Mouse (Mus musculus): ENCODE results near the gene Olfr303. TPM values are rescaled to one million over a fixed set of nuclear protein-coding genes. Genes with fewer than 3 reads are reported as not detected.
"Not testable (repeated sequence)": the region's sequence is repeated elsewhere in the genome, so short reads cannot be mapped to it uniquely, and the experiment has no call there.

Gene Olfr303
- not detected in 2 replicates for polyA plus RNA-seq (2014; fragmentation: Nextera tagmentation; extraction: Ambion mirVana)

GRCm38 (mm10) chr7:86397689-86398088, at the start of gene Olfr303:
TSS of gene Olfr303 (minus strand) at chr7:86397789.
- H3K4me2 ChIP-seq (ENCODE audit: low read depth), result no peak within 1 kb of the TSS
- no peak for DNase-seq (ENCODE audit: low spot score)
- no peak within 1 kb of the TSS for H3K9ac ChIP-seq (ENCODE audit: low read length)
- H3K27ac ChIP-seq (ENCODE audit: low read depth, low read length), result no peak within 1 kb of the TSS
- H3K4me1 ChIP-seq (ENCODE audit: control insufficient read depth, insufficient read depth, low read length), result no peaks in the 10 kb centered on the region
- H3K4me3 ChIP-seq (ENCODE audit: low read depth, low read length), result no peak within 1 kb of the TSS
- no peaks in the 10 kb centered on the region for H3K27me3 ChIP-seq (ENCODE audit: control insufficient read depth, insufficient read depth, low read length)
- no peak for ATAC-seq (ENCODE audit: insufficient read depth, low FRiP score, low TSS enrichment)
- H3K36me3 ChIP-seq (ENCODE audit: control insufficient read depth, insufficient read depth, low read length), result no peaks in the 10 kb centered on the region
- no peaks in the 10 kb centered on the region for H3K9me3 ChIP-seq (ENCODE audit: control insufficient read depth, low read length)

- no peaks in the 10 kb centered on the region for H3K27me3 ChIP-seq (ENCODE audit: control insufficient read depth, insufficient read depth, low read length)
- H3K27ac ChIP-seq (ENCODE audit: low read depth, low read length), result no peak within 1 kb of the TSS
- 92% methylated on average over 2 of the region's 2 CpGs for WGBS
- no peaks in the 10 kb centered on the region for H3K9me3 ChIP-seq (ENCODE audit: control insufficient read depth, low read length)
- H3K36me3 ChIP-seq (ENCODE audit: control insufficient read depth, insufficient read depth, low read length), result no peaks in the 10 kb centered on the region
- H3K4me2 ChIP-seq (ENCODE audit: low read depth), result no peak within 1 kb of the TSS
- no peak for ATAC-seq (ENCODE audit: insufficient read depth, low FRiP score, low TSS enrichment)
- DNase-seq (ENCODE audit: low spot score), result no peak
- H3K9ac ChIP-seq (ENCODE audit: low read length), result no peak within 1 kb of the TSS
- H3K4me3 ChIP-seq (ENCODE audit: low read depth, low read length), result no peak within 1 kb of the TSS
- H3K4me1 ChIP-seq (ENCODE audit: control insufficient read depth, insufficient read depth, low read length), result no peaks in the 10 kb centered on the region
Observed at GRCm38 (mm10) chr7:86403546-86403945, 6.0 kb upstream of the Olfr303 start, which contains the start of gene Olfr301. TSS of gene Olfr301 (plus strand) at chr7:86403846.

GRCm38 (mm10) chr7:86386558-86386957, 11.0 kb downstream of the Olfr303 start, which contains the start of gene Olfr304:
TSS of gene Olfr304 (minus strand) at chr7:86386658.
- no peak within 1 kb of the TSS for H3K4me3 ChIP-seq (ENCODE audit: low read depth, low read length)
- H3K27me3 ChIP-seq (ENCODE audit: control insufficient read depth, insufficient read depth, low read length), result no peaks in the 10 kb centered on the region
- H3K4me1 ChIP-seq (ENCODE audit: control insufficient read depth, insufficient read depth, low read length), result no peaks in the 10 kb centered on the region
- H3K27ac ChIP-seq (ENCODE audit: low read depth, low read length), result no peak within 1 kb of the TSS
- no peak for ATAC-seq (ENCODE audit: insufficient read depth, low FRiP score, low TSS enrichment)
- no peak within 1 kb of the TSS for H3K4me2 ChIP-seq (ENCODE audit: low read depth)
- H3K9ac ChIP-seq (ENCODE audit: low read length), result no peak within 1 kb of the TSS
- H3K9me3 ChIP-seq (ENCODE audit: control insufficient read depth, low read length), result no peaks in the 10 kb centered on the region
- no peaks in the 10 kb centered on the region for H3K36me3 ChIP-seq (ENCODE audit: control insufficient read depth, insufficient read depth, low read length)
- WGBS, result 76% methylated on average over 1 of the region's 1 CpGs
- no peak for DNase-seq (ENCODE audit: low spot score)

- 73% methylated on average over 3 of the region's 3 CpGs for WGBS
Observed at GRCm38 (mm10) chr7:86385769-86386168, 11.8 kb downstream of the Olfr303 start.

GRCm38 (mm10) chr7:86366828-86367227, 30.8 kb downstream of the Olfr303 start, which contains the start of gene Olfr305:
TSS of gene Olfr305 (minus strand) at chr7:86366928.
- no peaks in the 10 kb centered on the region for H3K4me1 ChIP-seq (ENCODE audit: control insufficient read depth, insufficient read depth, low read length)
- ATAC-seq (ENCODE audit: insufficient read depth, low FRiP score, low TSS enrichment) (no peak), DNase-seq (ENCODE audit: low spot score) (no peak)
- H3K4me2 ChIP-seq (ENCODE audit: low read depth), result no peak within 1 kb of the TSS
- WGBS, result 88% methylated on average over 1 of the region's 1 CpGs
- no peak within 1 kb of the TSS for H3K27ac ChIP-seq (ENCODE audit: low read depth, low read length)
- no peaks in the 10 kb centered on the region for H3K9me3 ChIP-seq (ENCODE audit: control insufficient read depth, low read length)
- no peaks in the 10 kb centered on the region for H3K27me3 ChIP-seq (ENCODE audit: control insufficient read depth, insufficient read depth, low read length)
- no peak within 1 kb of the TSS for H3K4me3 ChIP-seq (ENCODE audit: low read depth, low read length)
- H3K9ac ChIP-seq (ENCODE audit: low read length), result no peak within 1 kb of the TSS
- no peaks in the 10 kb centered on the region for H3K36me3 ChIP-seq (ENCODE audit: control insufficient read depth, insufficient read depth, low read length)

More at GRCm38 (mm10) chr7:86385769-86386168, 11.8 kb downstream of the Olfr303 start:
- Histone ChIP-seq H3K4me2 (ENCODE audit: low read depth) (no peak overlapping the region), H3K36me3 (ENCODE audit: control insufficient read depth, insufficient read depth, low read length) (no peaks in the 10 kb centered on the region), H3K4me3 (ENCODE audit: low read depth, low read length) (no peak overlapping the region), H3K4me1 (ENCODE audit: control insufficient read depth, insufficient read depth, low read length) (no peaks in the 10 kb centered on the region), H3K27ac (ENCODE audit: low read depth, low read length) (no peak overlapping the region), H3K27me3 (ENCODE audit: control insufficient read depth, insufficient read depth, low read length) (no peaks in the 10 kb centered on the region), H3K9me3 (ENCODE audit: control insufficient read depth, low read length) (no peaks in the 10 kb centered on the region), H3K9ac (ENCODE audit: low read length) (no peak overlapping the region)
- DNase-seq (ENCODE audit: low spot score) (no peak), ATAC-seq (ENCODE audit: insufficient read depth, low FRiP score, low TSS enrichment) (no peak)

GRCm38 (mm10) chr7:86346296-86346695, 51.3 kb downstream of the Olfr303 start:
- not testable (repeated sequence) for ATAC-seq (ENCODE audit: insufficient read depth, low FRiP score, low TSS enrichment); H3K27ac ChIP-seq (ENCODE audit: low read depth, low read length); H3K27me3 ChIP-seq (ENCODE audit: control insufficient read depth, insufficient read depth, low read length); H3K9ac ChIP-seq (ENCODE audit: low read length); H3K4me3 ChIP-seq (ENCODE audit: low read depth, low read length); DNase-seq (ENCODE audit: low spot score); H3K4me1 ChIP-seq (ENCODE audit: control insufficient read depth, insufficient read depth, low read length); H3K4me2 ChIP-seq (ENCODE audit: low read depth); H3K9me3 ChIP-seq (ENCODE audit: control insufficient read depth, low read length); H3K36me3 ChIP-seq (ENCODE audit: control insufficient read depth, insufficient read depth, low read length)
- WGBS, result 91% methylated on average over 9 of the region's 9 CpGs

GRCm38 (mm10) chr7:86344253-86344652, 53.3 kb downstream of the Olfr303 start:
- no peak for DNase-seq (ENCODE audit: low spot score)
- no peak overlapping the region for H3K27ac ChIP-seq (ENCODE audit: low read depth, low read length)
- ATAC-seq (ENCODE audit: insufficient read depth, low FRiP score, low TSS enrichment), result no peak
- H3K4me1 ChIP-seq (ENCODE audit: control insufficient read depth, insufficient read depth, low read length), result no peaks in the 10 kb centered on the region
- H3K27me3 ChIP-seq (ENCODE audit: control insufficient read depth, insufficient read depth, low read length), result no peaks in the 10 kb centered on the region
- no peak overlapping the region for H3K4me3 ChIP-seq (ENCODE audit: low read depth, low read length)
- H3K9ac ChIP-seq (ENCODE audit: low read length), result no peak overlapping the region
- WGBS, result 73% methylated on average over 3 of the region's 3 CpGs
- H3K36me3 ChIP-seq (ENCODE audit: control insufficient read depth, insufficient read depth, low read length), result no peaks in the 10 kb centered on the region
- H3K9me3 ChIP-seq (ENCODE audit: control insufficient read depth, low read length), result no peaks in the 10 kb centered on the region
- no peak overlapping the region for H3K4me2 ChIP-seq (ENCODE audit: low read depth)

GRCm38 (mm10) chr7:86342881-86343565, 54.6 kb downstream of the Olfr303 start:
- DNase-seq (ENCODE audit: low spot score) (no peak), ATAC-seq (ENCODE audit: insufficient read depth, low FRiP score, low TSS enrichment) (no peak)
- Histone ChIP-seq H3K9ac (ENCODE audit: low read length) (no peak overlapping the region), H3K4me1 (ENCODE audit: control insufficient read depth, insufficient read depth, low read length) (no peaks in the 10 kb centered on the region), H3K4me3 (ENCODE audit: low read depth, low read length) (no peak overlapping the region), H3K9me3 (ENCODE audit: control insufficient read depth, low read length) (no peaks in the 10 kb centered on the region), H3K4me2 (ENCODE audit: low read depth) (no peak overlapping the region), H3K36me3 (ENCODE audit: control insufficient read depth, insufficient read depth, low read length) (no peaks in the 10 kb centered on the region), H3K27me3 (ENCODE audit: control insufficient read depth, insufficient read depth, low read length) (no peaks in the 10 kb centered on the region), H3K27ac (ENCODE audit: low read depth, low read length) (no peak overlapping the region)
- WGBS, result 80% methylated on average over 14 of the region's 14 CpGs

Data from neural tube, embryonic 11.5 days (tissue).